Mouse (Mus musculus) midbrain, embryonic 12.5 days (tissue): Measurements from ENCODE around the gene Nck2. TPM values are rescaled to one million over a fixed set of nuclear protein-coding genes. Genes with fewer than 3 reads are reported as not detected.

Experiments
- ATAC-seq: fragments of 200-750 bp; cut with Nextera tagmentation; 2 replicates; pipeline ENCODE4 v1.8.0; 2017; ENCODE audit warnings: low read depth, moderate TSS enrichment, moderate library complexity; ENCODE audit not compliant: low FRiP score
- H3K27ac ChIP-seq: fragments of 300-500 bp; sonication (generic); replicated peaks from 2 replicates; pipeline ENCODE4 v1.5.1; 2016; ENCODE audit warnings: mild to moderate bottlenecking
- H3K27me3 ChIP-seq: fragments of 300-500 bp; sonication (generic); 2 replicates; pipeline ENCODE4 v1.6.1; 2016; ENCODE audit warnings: mild to moderate bottlenecking
- H3K36me3 ChIP-seq: fragments of 300-500 bp; sonication (generic); 2 replicates; pipeline ENCODE4 v1.6.1; 2016
- H3K4me1 ChIP-seq: fragments of 300-500 bp; sonication (generic); 2 replicates; pipeline ENCODE4 v1.6.1; 2016
- H3K4me2 ChIP-seq: fragments of 300-500 bp; sonication (generic); replicated peaks from 2 replicates; pipeline ENCODE4 v1.6.1; 2016; ENCODE audit warnings: mild to moderate bottlenecking, moderate library complexity
- H3K4me3 ChIP-seq: fragments of 300-500 bp; sonication (generic); 2 replicates; pipeline ENCODE4 v1.5.1; 2016; ENCODE audit warnings: mild to moderate bottlenecking
- H3K9ac ChIP-seq: fragments of 300-500 bp; sonication (generic); replicated peaks from 2 replicates; pipeline ENCODE4 v1.6.1; 2016; ENCODE audit warnings: mild to moderate bottlenecking, moderate library complexity
- H3K9me3 ChIP-seq: fragments of 300-500 bp; sonication (generic); 2 replicates; pipeline ENCODE4 v1.6.1; 2016; ENCODE audit warnings: mild to moderate bottlenecking
- WGBS: fragments of 180-500 bp; shearing (Covaris S2); methylation state at CpG from one replicate; pipeline ENCODE4 v1.1.7; 2016; 5-methylcytosine and 5-hydroxymethylcytosine counted together
- polyA plus RNA-seq: library from polyadenylated mRNA; unstranded; fragments of >200 nt; fragmentation: Nextera tagmentation; extraction: Ambion mirVana; gene quantifications from 2 replicates; pipeline ENCODE4 v1.2.1, GENCODE M21; 2016

Nck2 gene
- polyA plus RNA-seq, 1 experiment from 2014 or later, result 41.8 TPM

DNA sequence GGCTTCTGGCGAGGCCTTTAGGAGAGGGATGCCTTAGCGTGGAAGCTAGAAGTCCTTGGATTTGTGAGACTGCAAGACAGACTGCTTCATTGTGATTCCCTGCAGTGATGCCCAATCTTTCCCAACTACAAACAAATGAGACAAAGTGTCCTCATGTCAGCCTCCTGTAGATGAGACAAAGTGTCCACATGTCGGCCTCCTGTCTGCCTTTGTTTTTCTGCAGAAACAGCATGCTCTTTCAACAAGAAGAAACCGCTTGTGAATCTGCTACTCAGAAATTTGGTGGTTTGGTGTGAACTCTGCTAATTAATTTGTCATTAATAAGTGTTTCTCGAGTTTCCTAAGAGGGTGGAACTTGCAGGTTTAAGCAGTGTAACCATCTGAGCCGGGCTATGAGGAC, 53.6 kb downstream of the Nck2 start:
- ATAC-seq, result no peak
- Histone ChIP-seq H3K9me3 (no peaks in the 10 kb centered on the region), H3K4me2 (no peak overlapping the region), H3K27ac (no peak overlapping the region), H3K4me1 (no peaks in the 10 kb centered on the region; the same call in 1 of the 2 replicates), H3K9ac (no peak overlapping the region), H3K36me3 (no peaks in the 10 kb centered on the region), H3K27me3 (peaks cover 22% of the 10 kb centered on the region), H3K4me3 (no peak overlapping the region)
- 68% methylated on average over 6 of the region's 6 CpGs for WGBS

DNA sequence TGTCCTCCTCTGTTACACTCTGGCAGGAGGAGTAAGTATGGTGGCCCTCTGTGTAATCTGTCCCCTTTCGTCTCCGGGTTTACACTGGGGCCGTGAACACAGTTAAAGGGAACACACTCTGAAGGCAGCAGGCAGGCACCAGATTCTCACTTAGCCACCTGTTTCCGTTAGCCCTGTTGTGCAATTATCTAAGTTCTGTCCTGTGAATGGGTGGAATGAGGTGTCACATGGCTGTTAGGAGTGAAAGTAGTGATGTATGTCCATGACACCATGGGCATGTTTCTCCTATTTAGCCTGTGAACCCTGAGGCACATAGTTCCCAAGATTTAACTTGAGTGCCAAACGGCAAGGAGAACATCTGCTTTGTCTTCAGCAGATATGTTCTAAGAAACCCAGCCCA, 55.7 kb downstream of the Nck2 start:
- H3K4me3 ChIP-seq, result no peak overlapping the region
- H3K36me3 ChIP-seq, result no peaks in the 10 kb centered on the region
- H3K4me1 ChIP-seq, result peaks cover 18% of the 10 kb centered on the region
- H3K27me3 ChIP-seq, result peaks cover 22% of the 10 kb centered on the region
- 89% methylated on average over 5 of the region's 5 CpGs for WGBS
- H3K9ac ChIP-seq, result no peak overlapping the region
- no peak for ATAC-seq
- no peaks in the 10 kb centered on the region for H3K9me3 ChIP-seq
- no peak overlapping the region for H3K4me2 ChIP-seq
- H3K27ac ChIP-seq, result no peak overlapping the region

DNA sequence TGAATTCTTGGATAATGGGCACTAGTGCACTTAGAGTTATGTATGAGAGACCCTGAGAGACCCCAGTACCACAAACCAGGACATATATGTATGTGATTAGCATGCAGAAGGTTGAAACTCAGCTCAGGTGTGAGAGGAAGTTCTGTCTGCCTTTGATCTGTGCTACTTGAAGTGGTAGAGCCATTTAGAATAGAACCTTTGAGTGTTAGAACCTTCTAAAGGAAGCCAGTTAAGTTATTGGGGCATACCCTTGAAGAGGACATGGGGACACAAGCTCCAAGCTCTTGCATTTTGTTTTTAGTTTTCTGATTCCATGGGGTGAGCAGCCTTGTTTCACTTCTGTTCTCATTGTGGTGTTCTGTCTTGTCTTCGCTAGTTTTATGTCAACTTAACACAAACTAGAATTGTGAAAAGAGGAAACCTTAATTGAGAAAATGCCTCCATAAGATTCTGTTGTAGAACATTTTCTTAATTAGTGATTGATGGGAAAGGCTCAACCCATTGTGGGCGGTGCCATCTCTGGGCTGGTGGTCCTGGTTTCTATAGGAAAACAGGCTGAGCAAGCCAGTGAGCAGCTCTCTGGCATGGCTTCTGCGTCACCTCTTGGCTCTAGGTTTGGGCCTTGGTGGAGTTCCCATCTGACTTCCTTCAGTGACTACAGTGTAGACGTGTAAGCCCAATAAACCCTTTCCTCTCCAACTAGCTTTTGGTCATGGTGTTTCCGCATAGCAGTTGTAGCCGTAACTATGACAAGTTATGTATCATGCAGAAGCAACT, 57.0 kb downstream of the Nck2 start:
- Histone ChIP-seq H3K27me3 (peaks cover 22% of the 10 kb centered on the region), H3K27ac (no peak overlapping the region), H3K4me2 (no peak overlapping the region), H3K36me3 (no peaks in the 10 kb centered on the region), H3K9me3 (no peaks in the 10 kb centered on the region), H3K4me1 (peaks cover 18% of the 10 kb centered on the region), H3K4me3 (no peak overlapping the region), H3K9ac (no peak overlapping the region)
- WGBS, result 95% methylated on average over 6 of the region's 6 CpGs
- no peak for ATAC-seq

DNA sequence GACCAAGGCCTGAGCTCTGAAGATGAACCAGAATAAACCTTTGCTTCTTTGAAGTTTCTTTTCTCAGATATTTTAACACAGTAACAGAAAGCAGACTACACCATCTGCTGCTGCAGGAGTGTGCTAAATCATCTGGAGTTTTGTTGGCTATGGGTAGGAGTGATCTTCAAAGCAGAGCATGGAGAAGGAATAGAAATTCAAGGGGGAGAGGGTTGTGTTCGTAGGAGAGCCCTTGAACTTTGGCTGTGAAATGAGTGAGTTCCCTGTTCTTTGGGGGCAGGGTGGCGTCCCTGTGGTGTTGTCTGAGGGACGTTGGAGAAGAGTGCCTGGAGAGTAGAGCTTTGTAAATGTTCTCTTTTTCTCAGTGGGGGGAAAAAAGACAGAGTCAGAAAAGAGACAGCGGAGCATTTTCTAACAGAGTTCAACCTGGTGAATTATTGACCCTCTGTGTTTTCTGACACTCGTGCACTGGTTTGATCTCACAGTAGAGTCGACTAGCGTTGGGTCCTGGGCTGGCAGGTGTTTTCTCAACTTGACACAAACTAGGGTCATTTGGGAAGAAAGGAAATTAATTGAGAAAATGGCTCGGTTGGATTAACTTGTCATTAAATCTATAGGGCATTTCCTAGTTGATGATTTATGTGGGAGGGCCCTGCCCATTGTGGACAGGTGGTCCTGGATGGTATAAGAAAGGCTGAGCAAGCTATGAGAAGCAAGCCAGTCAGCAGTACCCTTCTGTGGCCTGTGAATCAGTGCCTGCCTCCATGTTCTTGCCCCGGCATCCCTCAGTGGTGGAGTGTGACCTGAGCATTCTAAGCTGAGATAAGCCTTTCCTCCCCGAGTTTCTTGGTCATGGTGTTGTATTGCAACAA, 57.8 kb downstream of the Nck2 start:
- Histone ChIP-seq H3K4me3 (no peak overlapping the region), H3K4me1 (peaks cover 18% of the 10 kb centered on the region), H3K27ac (no peak overlapping the region), H3K27me3 (peaks cover 22% of the 10 kb centered on the region), H3K36me3 (no peaks in the 10 kb centered on the region), H3K9ac (no peak overlapping the region), H3K4me2 (no peak overlapping the region), H3K9me3 (no peaks in the 10 kb centered on the region)
- WGBS, result 70% methylated on average over 10 of the region's 10 CpGs
- no peak for ATAC-seq

DNA sequence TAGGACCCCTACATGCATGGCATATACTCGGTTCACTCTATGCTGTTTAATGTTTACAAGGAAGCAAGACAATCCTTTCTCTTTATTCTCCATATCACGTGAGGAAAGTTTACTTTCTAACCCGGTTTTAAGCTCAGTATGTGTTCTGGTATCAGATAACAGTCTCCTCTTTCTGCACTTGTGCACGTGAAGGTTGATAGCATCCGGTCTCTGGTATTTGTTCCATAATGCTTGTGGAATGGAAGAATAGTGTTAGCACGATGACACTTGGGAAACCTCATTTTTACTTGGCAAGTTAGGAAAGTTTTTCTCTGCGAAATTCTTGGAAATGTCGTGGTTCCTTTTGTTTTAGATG, 58.4 kb downstream of the Nck2 start:
- Histone ChIP-seq H3K27ac (no peak overlapping the region), H3K4me2 (no peak overlapping the region), H3K36me3 (no peaks in the 10 kb centered on the region), H3K9ac (no peak overlapping the region), H3K27me3 (peaks cover 22% of the 10 kb centered on the region), H3K4me1 (peaks cover 18% of the 10 kb centered on the region), H3K9me3 (no peaks in the 10 kb centered on the region), H3K4me3 (no peak overlapping the region)
- 68% methylated on average over 8 of the region's 8 CpGs for WGBS
- no peak for ATAC-seq

DNA sequence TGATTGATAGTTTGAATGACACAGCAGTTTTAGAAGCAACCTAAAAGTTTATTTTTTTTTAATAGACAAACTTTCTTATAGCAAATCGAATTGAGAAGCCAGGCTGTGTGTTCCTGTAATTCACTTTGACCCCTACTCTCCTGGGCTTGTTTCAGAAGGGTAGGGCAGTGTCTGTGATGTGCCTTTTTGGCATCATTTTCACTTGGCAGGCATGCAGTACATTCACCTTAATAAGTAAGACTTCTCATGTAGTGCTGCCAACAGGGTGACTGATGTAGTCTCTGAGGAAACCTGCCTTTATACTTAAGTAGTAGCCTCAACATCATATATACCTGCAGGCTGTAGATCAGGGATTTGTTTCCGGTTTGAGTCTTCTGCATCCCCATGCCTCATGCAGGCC, 58.9 kb downstream of the Nck2 start:
- Histone ChIP-seq H3K4me2 (no peak overlapping the region), H3K27me3 (peaks cover 22% of the 10 kb centered on the region), H3K36me3 (no peaks in the 10 kb centered on the region), H3K27ac (no peak overlapping the region), H3K4me1 (peaks cover 18% of the 10 kb centered on the region), H3K4me3 (no peak overlapping the region), H3K9ac (no peak overlapping the region), H3K9me3 (no peaks in the 10 kb centered on the region)
- no peak for ATAC-seq
- WGBS, result 92% methylated on average over 2 of the region's 2 CpGs

DNA sequence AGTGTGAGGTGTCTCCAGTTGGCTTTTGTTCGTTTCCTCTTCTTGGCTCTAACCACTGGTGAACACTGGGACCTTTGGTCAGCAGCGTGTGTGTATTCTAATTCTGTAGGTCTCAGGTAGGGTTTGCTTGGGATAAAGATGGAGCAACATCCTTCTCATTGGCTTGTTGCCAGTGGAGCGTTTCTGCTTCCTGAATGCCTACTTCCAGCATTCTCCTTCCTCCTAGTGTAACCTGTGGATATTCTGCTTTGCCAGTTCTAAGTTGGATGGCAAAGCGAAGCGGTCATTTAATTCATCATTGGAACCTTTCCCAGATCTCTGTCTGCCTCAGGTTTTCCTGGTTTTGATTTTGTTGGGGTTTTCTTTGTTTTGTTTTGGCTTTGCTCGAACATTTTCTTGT, 59.3 kb downstream of the Nck2 start:
- H3K9me3 ChIP-seq, result no peaks in the 10 kb centered on the region
- H3K4me3 ChIP-seq, result no peak overlapping the region
- peaks cover 18% of the 10 kb centered on the region for H3K4me1 ChIP-seq
- 87% methylated on average over 6 of the region's 6 CpGs for WGBS
- H3K9ac ChIP-seq, result no peak overlapping the region
- no peak overlapping the region for H3K27ac ChIP-seq
- no peaks in the 10 kb centered on the region for H3K36me3 ChIP-seq
- H3K4me2 ChIP-seq, result no peak overlapping the region
- H3K27me3 ChIP-seq, result peaks cover 22% of the 10 kb centered on the region
- ATAC-seq, result no peak

DNA sequence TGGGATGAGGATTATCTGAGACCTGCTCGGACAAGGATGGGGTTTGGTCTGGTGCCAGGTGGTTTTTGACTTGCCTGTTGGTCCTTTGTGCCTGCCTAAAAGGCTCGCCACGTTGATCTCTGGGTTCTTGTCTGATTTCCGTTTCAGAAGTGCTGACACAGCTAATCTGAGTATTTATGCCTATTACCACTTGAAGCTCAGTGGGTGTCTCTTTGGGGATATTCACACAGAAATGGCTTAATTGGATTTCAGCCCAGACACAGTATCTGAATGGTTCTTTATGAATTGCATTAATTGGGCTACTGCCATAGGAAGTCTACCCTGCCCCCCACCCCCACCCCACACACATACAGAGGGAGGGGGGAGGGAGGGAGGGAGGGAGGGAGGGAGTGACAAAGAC, 59.9 kb downstream of the Nck2 start:
- WGBS, result 8% methylated on average over 4 of the region's 4 CpGs
- H3K4me1 ChIP-seq, result peaks cover 18% of the 10 kb centered on the region
- H3K27ac ChIP-seq, result no peak overlapping the region
- H3K9me3 ChIP-seq, result 0 out of 2 replicates have a peak, but pooled peaks cover 3% of the 10 kb centered on the region
- peaks cover 22% of the 10 kb centered on the region for H3K27me3 ChIP-seq
- H3K4me3 ChIP-seq, result no peak overlapping the region
- 0 out of 2 replicates have a peak, but pooled peaks cover 3% of the 10 kb centered on the region for H3K36me3 ChIP-seq
- peak; percentile 91 for ATAC-seq
- H3K4me2 ChIP-seq, result no peak overlapping the region
- no peak overlapping the region for H3K9ac ChIP-seq

DNA sequence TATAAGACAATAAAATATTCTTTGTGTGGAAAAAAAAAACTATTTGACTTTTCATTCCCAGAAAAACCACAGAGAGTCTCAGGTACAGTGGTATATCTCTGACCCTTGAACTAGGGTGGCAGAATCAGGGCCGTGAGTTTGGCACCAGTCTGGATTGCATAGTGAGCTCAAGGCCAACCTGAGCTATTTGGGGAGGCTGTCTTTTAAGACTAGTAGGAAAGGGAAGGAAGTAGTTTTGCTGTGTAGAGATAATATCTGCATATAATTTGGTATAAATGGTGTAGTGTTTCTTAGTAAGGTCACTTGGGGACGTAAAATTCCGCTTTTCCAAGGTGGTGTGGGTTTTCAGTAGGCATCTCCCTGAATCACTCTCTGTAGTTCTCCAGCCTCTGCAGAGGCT, 62.3 kb downstream of the Nck2 start:
- Histone ChIP-seq H3K4me3 (no peak overlapping the region), H3K4me2 (no peak overlapping the region), H3K4me1 (peaks cover 18% of the 10 kb centered on the region), H3K27ac (no peak overlapping the region), H3K36me3 (0 out of 2 replicates have a peak, but pooled peaks cover 3% of the 10 kb centered on the region), H3K9ac (no peak overlapping the region), H3K27me3 (peaks cover 10% of the 10 kb centered on the region), H3K9me3 (0 out of 2 replicates have a peak, but pooled peaks cover 5% of the 10 kb centered on the region)
- no peak for ATAC-seq
- 92% methylated on average over 3 of the region's 3 CpGs for WGBS

DNA sequence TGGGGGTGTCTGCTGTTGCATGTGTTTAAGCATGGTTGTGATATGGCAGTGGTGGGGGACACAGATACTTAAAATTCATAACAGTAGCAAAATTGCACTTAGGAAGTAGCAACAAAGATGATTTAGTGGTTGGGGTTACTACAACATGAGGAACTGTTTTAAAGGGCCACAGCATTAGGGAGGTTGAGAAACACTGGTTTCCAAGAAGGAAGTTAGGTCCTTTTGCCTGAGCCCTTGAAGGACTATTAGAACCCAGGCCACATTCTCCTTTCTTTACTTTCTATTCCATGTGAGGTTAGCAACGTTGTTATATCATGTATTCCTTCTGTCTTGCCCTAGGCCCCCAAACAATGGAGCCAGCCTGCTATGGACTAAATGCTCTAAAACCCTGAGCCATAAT, 63.4 kb downstream of the Nck2 start:
- peaks cover 18% of the 10 kb centered on the region for H3K4me1 ChIP-seq
- ATAC-seq, result no peak

DNA sequence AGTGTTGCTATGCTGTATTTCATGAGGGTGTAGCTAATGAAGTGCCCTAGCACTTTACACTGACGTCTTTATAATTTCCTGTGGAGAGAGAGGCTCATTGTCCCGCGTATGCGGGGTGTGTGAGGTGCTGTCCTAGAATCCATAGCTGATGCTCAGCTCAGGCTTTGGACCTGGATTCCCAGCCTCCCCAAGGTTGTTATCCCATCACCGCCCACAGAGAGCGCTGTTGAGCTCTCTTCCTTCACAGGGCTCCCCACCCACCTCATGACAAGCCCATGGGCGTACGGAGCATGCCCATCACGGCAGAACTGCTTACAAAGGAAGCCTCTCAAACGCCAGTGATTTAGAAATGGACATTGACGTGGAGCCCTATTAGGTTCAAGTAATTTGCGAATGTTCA, 66.9 kb downstream of the Nck2 start:
- no peaks in the 10 kb centered on the region for H3K27me3 ChIP-seq
- no peak overlapping the region for H3K27ac ChIP-seq
- ATAC-seq, result no peak
- no peak overlapping the region for H3K4me3 ChIP-seq
- 82% methylated on average over 12 of the region's 12 CpGs for WGBS
- H3K9ac ChIP-seq, result no peak overlapping the region
- 0 out of 2 replicates have a peak, but pooled peaks cover 10% of the 10 kb centered on the region for H3K36me3 ChIP-seq
- H3K4me1 ChIP-seq, result no peaks in the 10 kb centered on the region
- H3K4me2 ChIP-seq, result no peak overlapping the region
- H3K9me3 ChIP-seq, result 0 out of 2 replicates have a peak, but pooled peaks cover 5% of the 10 kb centered on the region

More for the DNA sequence above, 63.4 kb downstream of the Nck2 start:
- no peak overlapping the region for H3K4me3 ChIP-seq
- 0 out of 2 replicates have a peak, but pooled peaks cover 10% of the 10 kb centered on the region for H3K36me3 ChIP-seq
- H3K27ac ChIP-seq, result no peak overlapping the region
- no peak overlapping the region for H3K9ac ChIP-seq
- 97% methylated on average over 1 of the region's 1 CpGs for WGBS
- H3K27me3 ChIP-seq, result no peaks in the 10 kb centered on the region
- no peak overlapping the region for H3K4me2 ChIP-seq
- H3K9me3 ChIP-seq, result 0 out of 2 replicates have a peak, but pooled peaks cover 5% of the 10 kb centered on the region

DNA sequence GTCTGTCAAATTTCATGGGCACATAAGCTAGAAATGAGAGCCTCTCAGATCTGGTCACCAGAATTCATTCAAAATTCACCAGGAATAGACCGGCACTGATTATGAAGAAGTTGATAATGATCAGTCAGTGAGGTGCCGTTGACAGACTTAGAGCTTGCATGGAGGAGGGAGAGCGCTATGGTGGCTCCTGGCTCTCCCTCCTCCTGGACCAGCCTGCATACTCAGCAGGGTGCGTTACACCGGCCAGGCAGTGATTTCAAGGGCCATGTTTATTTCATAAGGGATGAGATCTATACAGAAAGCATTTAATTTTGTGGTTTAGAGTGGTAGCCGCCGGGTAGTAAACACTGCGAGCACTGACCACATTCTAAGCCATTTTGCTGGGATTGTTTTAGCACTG, 67.3 kb downstream of the Nck2 start:
- ATAC-seq, result no peak

More for the DNA sequence above, 67.3 kb downstream of the Nck2 start:
- Histone ChIP-seq H3K4me2 (no peak overlapping the region), H3K4me3 (no peak overlapping the region), H3K4me1 (no peaks in the 10 kb centered on the region), H3K9me3 (0 out of 2 replicates have a peak, but pooled peaks cover 5% of the 10 kb centered on the region), H3K36me3 (0 out of 2 replicates have a peak, but pooled peaks cover 10% of the 10 kb centered on the region), H3K27me3 (no peaks in the 10 kb centered on the region), H3K27ac (no peak overlapping the region), H3K9ac (no peak overlapping the region)
- WGBS, result 83% methylated on average over 8 of the region's 8 CpGs
